Mouse (Mus musculus): ENCODE data around the gene Gpsm2.
A peak's percentile ranks its signal among the peaks of the same experiment; 100 is the strongest.

The Gpsm2 gene

DNA sequence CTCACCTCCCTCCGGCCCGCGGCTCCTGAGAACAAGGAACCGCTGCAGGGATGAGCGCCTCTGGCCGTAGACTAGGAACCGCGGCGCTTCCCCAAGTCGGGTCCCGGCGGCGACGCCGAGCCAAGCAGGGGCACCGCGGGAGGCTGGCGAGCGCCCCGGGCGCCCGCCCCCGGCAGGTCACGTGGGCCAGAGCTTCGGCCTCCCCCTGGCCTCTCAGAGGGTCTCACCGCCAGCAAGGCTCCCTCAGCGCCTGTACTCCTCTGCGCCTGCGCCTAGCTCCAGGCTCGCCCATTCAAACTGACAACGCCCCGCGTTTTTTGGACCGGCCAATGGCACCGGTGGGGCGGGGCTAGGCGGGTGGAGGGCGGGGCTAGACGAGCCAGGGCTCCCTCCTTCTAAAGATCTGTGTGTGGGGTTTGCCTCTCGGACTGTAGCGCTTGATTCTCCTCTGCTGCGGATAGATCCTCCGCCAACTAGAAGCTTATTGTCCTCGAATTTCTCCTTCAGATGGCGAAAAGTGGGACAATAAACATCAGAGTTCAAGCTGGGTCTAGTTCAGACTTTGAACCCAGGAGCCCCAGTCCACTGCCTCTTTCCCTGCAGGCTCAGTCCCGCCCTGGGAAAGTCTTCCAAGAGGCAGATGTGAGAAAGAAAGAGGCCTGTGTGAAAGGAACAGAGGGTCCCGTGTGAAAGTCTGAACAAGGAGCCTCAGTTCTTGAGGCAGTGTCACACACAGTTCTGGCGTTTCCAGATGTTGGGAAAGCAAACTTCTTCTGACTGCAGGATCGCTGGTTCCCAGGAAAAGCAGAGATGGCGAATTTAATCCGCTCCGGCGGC, at the start of gene Gpsm2:
Gene Gpsm2, minus strand, starts transcription at position 274 of the 837 bp plus-strand sequence.
- DNase-seq (ENCODE audit: low spot score in 2 of 2) = peak; percentile 97

- peak; percentile 14 to 72 for DNase-seq (ENCODE audit: low spot score in 2 of 2)
These were observed 48.7 kb upstream of the Gpsm2 start for GRCm38 (mm10) chr3:108770725-108771368.

DNA sequence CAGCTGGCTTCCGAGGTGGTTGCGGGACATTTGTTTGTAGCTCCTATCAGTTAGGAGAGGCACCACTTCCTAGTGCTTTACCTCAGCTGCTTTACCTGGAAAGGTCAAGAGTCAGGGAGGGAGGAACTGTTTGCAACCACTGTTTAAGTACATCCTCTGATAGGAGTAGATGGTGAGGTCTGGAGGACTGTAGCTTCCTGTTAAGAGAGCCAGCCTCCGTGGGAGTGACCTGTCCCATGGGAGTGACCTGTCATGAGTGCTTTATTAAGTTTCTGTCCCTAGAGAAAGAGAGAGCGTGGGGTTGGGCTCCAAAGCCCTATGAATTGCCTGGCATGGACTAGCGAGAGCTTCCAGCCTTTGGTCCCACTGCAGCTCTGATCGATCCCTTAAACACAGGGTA, 47.4 kb upstream of the Gpsm2 start:
- no peak for DNase-seq (ENCODE audit: low spot score in 2 of 2)

- DNase-seq (ENCODE audit: low spot score in 2 of 2) = no peak
These were observed 45.3 kb upstream of the Gpsm2 start for GRCm38 (mm10) chr3:108767416-108767815.

GRCm38 (mm10) chr3:108766943-108767342, 44.8 kb upstream of the Gpsm2 start:
- DNase-seq (ENCODE audit: low spot score in 2 of 2) = no peak

GRCm38 (mm10) chr3:108765476-108765875, 43.4 kb upstream of the Gpsm2 start:
- DNase-seq (ENCODE audit: low spot score in 2 of 2) = no peak

DNA sequence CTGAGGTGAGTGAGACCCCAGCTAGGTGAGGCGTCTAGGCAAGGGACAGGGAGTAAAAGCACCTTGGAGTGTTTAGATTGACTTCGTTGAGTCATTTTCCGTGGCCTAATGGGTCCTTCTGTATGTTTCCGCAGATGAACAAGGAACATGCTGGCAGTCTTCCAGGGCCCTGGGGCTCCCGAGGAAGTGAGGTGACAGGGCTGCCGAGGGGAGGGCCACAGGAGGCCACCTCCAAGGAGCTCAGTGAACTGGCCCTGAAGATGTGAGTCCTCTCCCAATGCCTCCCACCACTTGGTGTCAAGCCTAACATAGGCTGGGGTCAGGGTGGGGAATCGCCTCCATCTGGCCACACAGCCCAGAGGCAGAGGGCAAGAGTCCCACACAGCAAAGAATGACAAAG, 42.9 kb upstream of the Gpsm2 start:
- no peak for DNase-seq (ENCODE audit: low spot score in 2 of 2)

DNA sequence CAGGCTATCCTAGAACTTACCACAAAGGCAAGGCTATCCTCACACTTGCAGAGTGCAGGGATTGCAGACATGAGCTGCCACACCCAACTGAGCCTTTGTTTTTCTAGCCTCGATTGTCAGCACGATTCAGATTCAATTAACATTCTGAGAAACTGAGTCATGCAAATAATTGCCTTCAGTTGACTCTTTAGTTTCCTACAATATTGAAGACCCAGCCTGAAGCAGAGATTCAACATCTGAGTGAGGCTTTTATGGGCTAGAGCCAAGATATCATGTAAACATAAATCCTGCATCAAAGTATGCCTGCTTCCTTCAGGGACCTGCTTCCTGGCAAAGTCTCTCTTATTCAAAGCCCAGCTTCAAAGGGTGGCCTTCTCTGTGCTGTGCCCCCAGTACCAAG, 41.6 kb upstream of the Gpsm2 start:
- DNase-seq (ENCODE audit: low spot score in 2 of 2) = no peak

GRCm38 (mm10) chr3:108762597-108763111, 40.5 kb upstream of the Gpsm2 start:
- DNase-seq (ENCODE audit: low spot score in 2 of 2) = no peak

- DNase-seq (ENCODE audit: low spot score in 2 of 2) = no peak
These were observed 37.7 kb upstream of the Gpsm2 start for GRCm38 (mm10) chr3:108759566-108760420.

DNA sequence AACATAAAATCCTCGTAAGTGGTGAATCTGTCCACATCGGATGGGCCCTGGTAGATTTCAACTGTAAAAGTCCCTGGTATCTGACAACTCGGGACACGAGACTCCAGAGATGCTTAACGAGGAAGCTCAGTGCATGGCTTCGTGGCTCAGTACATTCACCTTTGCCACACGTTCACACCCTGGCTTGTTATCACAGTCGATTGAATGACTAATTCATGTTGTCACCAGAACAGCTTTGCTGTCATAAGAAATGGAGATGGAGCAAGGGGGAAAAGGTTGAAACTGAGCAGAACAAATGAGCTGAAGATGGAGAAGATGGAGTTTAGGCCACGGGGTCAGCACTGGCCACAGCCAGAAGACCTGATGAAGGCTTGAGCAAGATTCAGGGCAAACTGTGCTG, 35.5 kb upstream of the Gpsm2 start:
- no peak for DNase-seq (ENCODE audit: low spot score in 2 of 2)

DNA sequence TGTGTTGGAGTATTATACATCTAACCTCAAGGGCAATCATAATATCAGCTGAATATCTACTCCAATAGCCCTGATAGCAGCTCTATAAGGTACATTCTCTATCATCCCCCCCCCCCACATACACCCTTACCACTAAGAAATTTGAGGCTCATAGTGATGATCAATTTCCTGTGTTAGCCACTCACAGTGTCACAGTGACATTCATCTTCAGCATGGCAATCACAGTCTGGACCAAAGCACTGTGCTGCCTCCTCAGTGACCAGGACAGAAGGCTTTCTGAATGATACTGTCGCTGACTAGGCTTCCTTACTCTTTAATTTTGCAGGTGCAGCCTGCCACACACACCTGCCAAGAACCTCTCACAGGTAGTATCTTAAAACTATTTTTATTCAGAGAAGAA, 34.0 kb upstream of the Gpsm2 start:
- DNase-seq (ENCODE audit: low spot score in 2 of 2) = no peak

GRCm38 (mm10) chr3:108755542-108755941, 33.4 kb upstream of the Gpsm2 start:
- no peak for DNase-seq (ENCODE audit: low spot score in 2 of 2)

DNA sequence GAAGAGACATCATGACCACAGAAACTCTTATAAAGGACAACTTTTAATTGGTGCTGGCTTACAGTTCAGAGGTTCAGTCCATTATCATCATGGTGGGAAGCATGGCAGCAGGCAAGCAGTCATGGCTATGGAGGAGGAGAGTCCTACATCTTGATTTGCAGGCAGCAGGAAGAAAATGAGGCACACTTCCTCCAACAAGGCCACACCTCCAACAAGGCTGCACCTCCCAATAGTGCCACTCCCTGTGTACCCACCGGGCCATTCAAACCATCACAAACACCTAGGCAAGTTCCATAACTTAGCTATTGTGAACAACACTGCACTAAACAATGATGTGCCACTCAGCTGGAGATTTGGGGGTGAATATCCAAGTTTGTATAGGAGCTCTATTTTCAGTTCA, 32.4 kb upstream of the Gpsm2 start:
- DNase-seq (ENCODE audit: low spot score in 2 of 2) = no peak

- DNase-seq (ENCODE audit: low spot score in 2 of 2) = no peak
These were observed 29.6 kb upstream of the Gpsm2 start for GRCm38 (mm10) chr3:108751691-108752090.

- DNase-seq (ENCODE audit: low spot score in 2 of 2) = no peak
These were observed 29.0 kb upstream of the Gpsm2 start for GRCm38 (mm10) chr3:108751061-108751460.

DNA sequence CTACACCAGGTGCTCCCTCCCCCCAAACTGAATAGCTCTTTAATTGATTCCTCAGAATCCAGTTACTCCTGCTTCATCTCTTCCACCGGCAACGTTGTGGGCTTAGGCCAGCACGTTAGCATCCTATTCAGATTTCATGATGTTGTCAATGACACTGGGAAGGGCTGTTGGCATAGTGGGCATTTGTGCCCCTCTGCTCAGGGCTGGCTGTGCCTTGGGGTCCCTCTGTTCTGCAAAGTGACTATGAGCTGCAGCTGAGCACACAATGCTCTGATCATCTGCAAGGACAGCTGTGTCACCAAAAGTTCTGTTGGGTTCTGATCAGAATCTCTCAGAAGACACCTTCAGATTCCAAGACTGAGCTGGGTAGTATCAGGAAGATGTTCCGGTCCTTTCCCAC, 22.0 kb upstream of the Gpsm2 start:
- DNase-seq (ENCODE audit: low spot score in 2 of 2) = no peak

DNA sequence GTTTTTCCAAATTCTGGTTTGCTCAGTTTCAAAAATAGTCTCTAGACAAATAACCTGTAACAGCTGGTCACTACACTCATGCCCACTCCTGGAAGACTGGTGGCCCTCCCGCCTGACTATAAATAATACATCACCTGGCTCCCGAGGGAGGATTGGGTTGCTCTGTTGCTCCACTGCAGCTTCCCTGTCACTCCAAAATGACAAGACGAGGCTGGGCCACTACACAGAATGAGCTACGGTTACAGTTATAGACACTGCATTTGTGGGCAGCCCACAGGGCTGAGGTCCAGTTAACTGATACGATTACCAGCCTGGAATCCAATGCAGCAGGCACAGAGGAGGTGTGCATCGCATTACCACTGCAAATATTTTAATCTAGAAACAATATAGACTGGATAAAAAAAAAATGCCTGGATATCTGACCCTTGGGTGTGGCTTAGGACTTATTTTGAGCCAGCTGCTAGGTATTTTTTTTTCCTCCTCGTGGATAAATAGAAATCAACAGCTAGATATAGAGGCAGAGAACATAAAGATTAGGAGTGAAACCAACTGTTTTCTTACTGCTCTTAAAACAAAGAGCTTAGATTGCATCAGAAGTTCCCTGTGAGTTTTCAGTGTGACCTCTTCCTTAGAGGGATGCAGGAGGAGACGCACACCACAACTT, 17.1 kb upstream of the Gpsm2 start, which contains the start of gene Aknad1:
Gene Aknad1, plus strand, starts transcription at position 614 of the 664 bp plus-strand sequence.
- DNase-seq (ENCODE audit: low spot score in 2 of 2) = no peak

- DNase-seq (ENCODE audit: low spot score in 2 of 2) = no peak
These were observed 15.7 kb upstream of the Gpsm2 start for GRCm38 (mm10) chr3:108737761-108738160.

DNA sequence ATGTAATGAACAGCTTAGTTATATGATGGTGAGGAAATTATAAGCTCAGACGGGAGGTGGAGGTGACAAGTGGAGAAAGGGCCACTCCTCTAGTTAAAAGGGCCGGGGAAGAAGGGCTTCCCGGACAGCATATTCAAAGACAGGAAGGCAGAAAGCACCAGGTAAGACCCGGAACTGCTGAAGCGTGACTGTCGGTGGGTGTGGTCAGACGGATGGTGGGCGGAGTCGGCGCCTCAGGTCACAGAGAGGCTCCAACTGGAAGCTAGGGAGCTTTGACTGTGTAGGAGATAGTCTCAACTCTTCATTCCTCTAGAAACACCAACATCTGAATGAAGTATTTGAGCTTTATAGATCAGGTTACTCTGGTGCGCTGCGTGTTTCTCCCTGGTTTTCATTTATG, 8.2 kb upstream of the Gpsm2 start:
- DNase-seq (ENCODE audit: low spot score in 2 of 2) = peak; percentile 21 to 29

DNA sequence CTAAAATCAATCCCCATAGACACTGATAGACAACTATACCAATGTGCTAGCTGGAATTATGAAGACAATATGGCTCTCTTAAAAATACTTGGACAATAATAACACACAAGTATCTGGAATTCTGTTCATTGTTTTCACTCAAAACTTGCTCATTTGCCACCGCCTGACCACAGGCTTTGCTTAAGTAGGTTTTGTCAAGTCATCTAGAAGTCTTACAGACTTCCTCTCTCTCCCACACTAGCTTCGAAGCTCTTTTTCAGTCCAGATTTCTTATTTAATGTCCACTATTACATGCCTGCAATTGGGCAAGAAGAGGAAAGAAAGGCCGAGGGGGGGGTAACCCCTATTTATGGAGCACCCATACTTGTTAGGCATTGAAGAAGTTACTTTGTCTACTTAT, 5.7 kb upstream of the Gpsm2 start:
- no peak for DNase-seq (ENCODE audit: low spot score in 2 of 2)
